Mouse (Mus musculus) G1E (cell line): ENCODE results near the gene Anxa6.

Source experiments
- CTCF ChIP-seq: IDR thresholded peaks from 2 replicates; pipeline ENCODE4 v1.5.1; 2012; ENCODE audit warnings: low read depth, low read length, inconsistent platforms, mixed read lengths
- POLR2AphosphoS5 ChIP-seq: IDR thresholded peaks from 2 replicates; pipeline ENCODE4 v1.6.1; 2012; ENCODE audit warnings: low read depth, low read length, inconsistent platforms; ENCODE audit not compliant: insufficient replicate concordance

- no peak for TF ChIP-seq CTCF
- no peak for TF ChIP-seq POLR2AphosphoS5
These were observed 79.2 kb downstream of the Anxa6 start for GRCm38 (mm10) chr11:54953993-54954446.
